Mouse (Mus musculus) macrophage (primary cell): ENCODE measurements around the gene Olfr165. TPM values are rescaled to one million over a fixed set of nuclear protein-coding genes. Genes with fewer than 3 reads are reported as not detected.
"Not testable (repeated sequence)": the region's sequence is repeated elsewhere in the genome, so short reads cannot be mapped to it uniquely, and the experiment has no call there.

Experiments
- H3K27ac ChIP-seq: fragments of 350-480 bp; formaldehyde crosslinking; 2 replicates; pipeline ENCODE4 v1.9.0; 2021
- H3K36me3 ChIP-seq: fragments of 350-480 bp; formaldehyde crosslinking; 2 replicates; pipeline ENCODE4 v1.9.0; 2021; ENCODE audit errors: inconsistent target
- H3K4me3 ChIP-seq: fragments of 350-480 bp; formaldehyde crosslinking; 2 replicates; pipeline ENCODE4 v1.9.0; 2021; ENCODE audit errors: inconsistent target
- H3K79me2 ChIP-seq: fragments of 350-480 bp; formaldehyde crosslinking; 2 replicates; pipeline ENCODE4 v1.9.0; 2021; ENCODE audit errors: inconsistent target
- WGBS: methylation state at CpG from one replicate; pipeline ENCODE4 v1.1.7; 2026; ENCODE audit warnings: inconsistent platforms; ENCODE audit not compliant: missing documents; 5-methylcytosine and 5-hydroxymethylcytosine counted together
- polyA plus RNA-seq: library from polyadenylated mRNA; stranded (reverse); fragments of 250-400 nt; gene quantifications from 3 replicates; pipeline ENCODE4 v1.2.4, GENCODE M21; 2018; ENCODE audit warnings: inconsistent platforms
- total RNA-seq, 78 experiments: library from RNA; depleted of rRNA; stranded (reverse); fragments of 250-400 nt; gene quantifications; 1 replicate in 9 of 78; 2 replicates in 24 of 78; 3 replicates in 43 of 78; 4 replicates in 2 of 78; pipeline ENCODE4 v1.2.4; 2018; ENCODE audit warnings: inconsistent platforms in 56 of 78

The Olfr165 gene
- not detected for total RNA-seq (2018; cell fraction: chromatin; rRNA removed)
- not detected for total RNA-seq (2018; cell fraction: cytosol; rRNA removed)
- not detected for total RNA-seq (2018; cell fraction: nucleus; rRNA removed)
- polyA plus RNA-seq, result not detected in 3 replicates

DNA sequence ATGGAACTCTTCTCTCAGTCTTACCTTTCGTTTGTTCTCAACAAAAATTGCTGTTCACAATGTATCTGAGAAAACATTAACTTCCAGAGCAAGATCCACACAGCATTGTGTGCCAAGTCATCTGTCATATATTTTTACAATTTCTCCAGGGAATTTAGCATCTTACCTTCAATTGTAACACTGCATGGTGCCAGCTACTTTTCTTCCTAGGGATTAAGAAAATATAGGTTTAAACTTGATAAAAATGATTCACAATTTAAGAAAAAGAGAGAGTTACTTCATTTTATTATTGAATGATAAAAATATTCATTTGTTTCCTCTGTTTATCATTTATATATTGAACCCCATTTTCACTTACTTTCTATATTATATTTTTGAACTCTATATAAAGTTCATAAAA, at the start of gene Olfr165:
Gene Olfr165 (minus strand): TSS at position 101 of the 400 bp plus-strand sequence.
- no peaks in the 10 kb centered on the region for H3K79me2 ChIP-seq
- no peaks in the 10 kb centered on the region for H3K36me3 ChIP-seq
- no peak within 1 kb of the TSS for H3K27ac ChIP-seq
- H3K4me3 ChIP-seq, result no peak within 1 kb of the TSS
- 53% methylated on average over 1 of the region's 1 CpGs for WGBS

DNA sequence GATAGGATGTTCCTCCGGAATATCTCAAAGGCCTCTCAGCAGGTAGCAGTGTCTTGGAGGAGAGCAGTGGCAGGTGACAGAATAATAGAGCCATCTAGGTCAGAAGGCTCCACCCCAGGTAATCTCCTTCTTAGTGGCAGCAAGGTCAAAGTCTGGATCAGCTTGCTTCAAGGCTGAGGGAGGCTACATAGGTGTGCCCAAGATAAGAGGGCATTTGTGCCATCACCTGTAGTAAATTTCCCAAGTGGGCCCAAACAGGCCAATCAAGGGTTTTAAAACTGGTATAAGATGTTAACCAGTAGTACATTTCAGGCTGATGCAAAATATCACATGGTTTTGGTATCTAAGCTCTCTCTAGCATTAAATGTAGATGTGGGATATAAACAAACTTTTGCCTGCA, 41.4 kb upstream of the Olfr165 start:
- WGBS, result 100% methylated on average over 1 of the region's 1 CpGs
- Histone ChIP-seq H3K79me2 (no peaks in the 10 kb centered on the region), H3K4me3 (no peak overlapping the region)

DNA sequence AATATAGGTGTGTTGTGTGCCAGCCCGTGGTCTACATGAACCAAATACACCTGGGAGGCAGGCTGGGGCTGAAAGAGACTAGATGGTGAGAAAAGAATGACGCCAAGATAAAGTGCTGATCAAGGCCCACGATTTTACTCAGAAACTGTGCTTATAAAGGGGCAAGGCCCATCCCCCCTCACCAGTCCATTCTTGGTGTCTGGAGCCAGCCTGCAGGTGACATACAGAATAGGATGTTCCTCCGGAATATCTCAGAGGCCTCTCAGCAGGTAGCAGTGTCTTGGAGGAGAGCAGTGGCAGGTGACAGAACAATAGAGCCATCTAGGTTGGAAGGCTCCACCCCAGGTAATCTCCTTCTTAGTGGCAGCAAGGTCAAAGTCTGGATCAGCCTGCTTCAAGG, 35.8 kb upstream of the Olfr165 start:
- WGBS, result 93% methylated on average over 4 of the region's 4 CpGs
- H3K36me3 ChIP-seq, H3K79me2 ChIP-seq: not testable (repeated sequence)

More for the DNA sequence above, 41.4 kb upstream of the Olfr165 start:
- H3K27ac ChIP-seq, result no peak overlapping the region
- H3K36me3 ChIP-seq, result no peaks in the 10 kb centered on the region

DNA sequence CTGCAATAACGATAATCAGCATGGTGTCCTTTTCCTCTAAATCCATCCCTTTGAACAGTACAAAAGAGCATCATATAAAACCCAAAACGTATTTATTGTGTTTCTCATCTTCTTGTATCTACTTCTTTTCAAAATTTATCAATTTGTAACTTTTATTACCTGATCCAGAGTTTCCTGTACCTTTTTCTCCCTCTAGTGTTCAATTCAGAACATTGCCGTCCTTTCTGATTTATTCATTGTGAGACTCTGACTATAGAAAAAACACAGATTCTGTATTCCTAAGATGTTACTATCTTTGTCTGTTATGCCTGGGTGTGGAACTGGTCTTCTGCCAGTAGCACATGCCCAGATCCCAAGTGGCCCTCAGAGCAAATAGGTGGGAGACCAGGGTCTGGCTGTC, 35.0 kb downstream of the Olfr165 start:
- Histone ChIP-seq H3K79me2 (no peaks in the 10 kb centered on the region), H3K27ac (no peak overlapping the region), H3K36me3 (no peaks in the 10 kb centered on the region), H3K4me3 (no peak overlapping the region)
- 60% methylated on average over 3 of the region's 3 CpGs for WGBS

More for the DNA sequence above, 35.8 kb upstream of the Olfr165 start:
- H3K4me3 ChIP-seq, H3K27ac ChIP-seq: not testable (repeated sequence)

Other genes with a start within 250 kb of the Olfr165 start
- gene Olfr164, start 109.1 kb downstream of the Olfr165 start, polyA plus RNA-seq, result not detected in 3 replicates
- not detected in 3 replicates for gene Olfr166, start 60.6 kb upstream of the Olfr165 start, polyA plus RNA-seq
- not detected in 3 replicates for gene Olfr167, start 99.1 kb upstream of the Olfr165 start, polyA plus RNA-seq
- not detected in 3 replicates for gene Olfr168, start 112.4 kb upstream of the Olfr165 start, polyA plus RNA-seq
- gene Olfr169, start 148.7 kb upstream of the Olfr165 start, polyA plus RNA-seq, result not detected in 3 replicates
- not detected in 3 replicates for gene Olfr170, start 188.7 kb upstream of the Olfr165 start, polyA plus RNA-seq
- not detected in 3 replicates for gene Olfr171, start 206.8 kb upstream of the Olfr165 start, polyA plus RNA-seq